Mouse (Mus musculus): ENCODE results near the gene Bcl9l. TPM values are rescaled to one million over a fixed set of nuclear protein-coding genes. Genes with fewer than 3 reads are reported as not detected.

Bcl9l gene
- polyA plus RNA-seq, 1 experiment from 2014 or later: 7.7 TPM

DNA sequence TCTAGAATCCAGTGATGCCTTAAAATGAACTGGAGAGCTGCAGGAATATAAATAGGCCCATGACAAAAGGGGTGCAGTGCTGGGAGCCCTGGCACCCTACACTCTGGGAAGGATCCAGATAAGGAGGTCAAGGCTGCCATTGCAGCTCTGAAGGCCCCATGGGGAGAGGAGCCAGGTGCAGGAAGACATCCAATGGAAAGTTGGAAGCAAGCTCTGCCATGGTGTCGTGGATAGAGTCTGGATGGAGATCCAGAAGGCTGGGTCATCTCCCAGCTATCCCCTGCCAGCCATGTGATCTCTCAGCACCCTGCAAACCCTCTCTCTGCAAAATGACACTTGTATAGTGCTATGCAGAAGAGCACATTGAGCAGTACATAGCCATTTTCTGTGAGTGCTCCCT is 8.3 kb upstream of the Bcl9l start:
- H3K4me3 ChIP-seq: no peak overlapping the region
- no peaks in the 10 kb centered on the region for H3K36me3 ChIP-seq (replicated peaks)
- no peak overlapping the region for H3K27ac ChIP-seq (replicated peaks)
- H3K4me1 ChIP-seq: peaks cover 21% of the 10 kb centered on the region
- H3K27me3 ChIP-seq (replicated peaks; ENCODE audit: low read depth, poor library complexity, severe bottlenecking): peaks cover 11% of the 10 kb centered on the region
- no peak for DNase-seq (ENCODE audit: low spot score)
- WGBS: 59% methylated on average over 1 of the region's 1 CpGs
- no peaks in the 10 kb centered on the region for H3K9me3 ChIP-seq

DNA sequence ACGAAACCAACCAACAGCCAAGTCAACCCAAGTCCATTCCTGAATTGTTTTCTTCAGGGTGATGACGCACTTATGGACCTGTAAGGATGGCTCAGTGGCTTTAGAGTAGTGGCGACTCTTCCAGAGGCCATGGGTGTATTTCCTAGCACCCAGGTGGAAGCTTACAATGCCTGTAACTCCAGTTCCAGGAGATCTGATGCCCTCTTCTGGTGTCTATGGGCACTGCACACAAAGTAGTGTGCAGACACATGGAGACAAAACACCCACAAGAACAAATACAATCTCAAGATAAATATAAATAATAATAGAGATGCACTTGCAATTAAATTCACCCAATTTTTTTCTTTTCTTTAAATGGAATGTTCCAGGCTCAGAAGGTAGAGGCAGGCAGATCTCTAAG is 6.7 kb upstream of the Bcl9l start:
- no peak overlapping the region for H3K4me3 ChIP-seq
- DNase-seq (ENCODE audit: low spot score): no peak
- no peaks in the 10 kb centered on the region for H3K9me3 ChIP-seq
- peaks cover 11% of the 10 kb centered on the region for H3K27me3 ChIP-seq (replicated peaks; ENCODE audit: low read depth, poor library complexity, severe bottlenecking)
- H3K27ac ChIP-seq (replicated peaks): no peak overlapping the region
- no peaks in the 10 kb centered on the region for H3K36me3 ChIP-seq (replicated peaks)
- peaks cover 32% of the 10 kb centered on the region for H3K4me1 ChIP-seq
- 94% methylated on average over 3 of the region's 3 CpGs for WGBS

DNA sequence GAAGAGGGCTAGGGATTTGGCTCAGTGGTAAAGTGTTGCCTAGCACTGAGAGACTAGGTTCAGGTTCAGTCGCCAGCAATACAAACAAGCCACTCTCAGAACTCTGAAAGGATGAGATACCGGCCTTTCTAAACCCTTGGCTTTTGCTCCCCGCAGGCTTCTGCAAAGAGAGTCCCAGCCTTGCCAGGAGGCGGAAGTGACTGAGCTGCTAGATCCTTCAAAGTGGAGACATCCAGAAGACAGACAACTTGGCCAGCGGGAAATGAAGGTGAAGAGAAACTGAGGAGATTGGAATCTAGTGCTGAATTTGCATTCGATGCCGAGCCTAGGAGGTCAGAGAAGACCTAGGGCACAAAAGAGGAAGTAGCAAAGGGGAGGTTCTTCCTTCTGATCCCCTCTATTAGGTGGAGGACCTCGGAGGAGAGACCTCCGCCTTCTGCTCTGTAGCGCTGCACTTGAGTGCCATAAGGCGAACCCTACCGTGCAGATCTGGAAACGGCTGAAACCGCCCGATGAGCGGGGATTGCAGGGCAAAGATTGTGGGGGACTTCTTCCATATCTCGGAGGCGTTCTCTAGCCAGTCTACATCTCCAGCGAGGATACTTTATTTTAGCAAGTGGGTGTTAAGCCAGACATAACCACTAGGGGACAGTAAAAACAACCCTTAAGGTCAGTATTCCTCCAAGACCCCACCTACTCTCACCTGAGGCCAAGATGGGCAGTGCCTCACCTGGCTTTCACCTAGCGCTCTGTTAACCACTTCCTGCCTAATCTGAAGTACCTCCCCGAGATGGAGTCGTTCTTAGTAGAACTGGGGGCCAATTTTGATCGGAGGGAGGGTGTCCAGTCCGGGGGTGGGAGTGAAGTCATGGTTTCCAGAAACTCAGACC is 5.0 kb upstream of the Bcl9l start:
- H3K4me1 ChIP-seq: peaks cover 44% of the 10 kb centered on the region
- H3K27me3 ChIP-seq (replicated peaks; ENCODE audit: low read depth, poor library complexity, severe bottlenecking): peaks cover 11% of the 10 kb centered on the region
- no peaks in the 10 kb centered on the region for H3K9me3 ChIP-seq
- peak overlapping the region; percentile 74 for H3K4me3 ChIP-seq
- H3K36me3 ChIP-seq (replicated peaks): no peaks in the 10 kb centered on the region
- peak; percentile 50 for DNase-seq (ENCODE audit: low spot score)
- 4% methylated on average over 24 of the region's 24 CpGs for WGBS
- H3K27ac ChIP-seq (replicated peaks): peak overlapping the region; percentile 96

DNA sequence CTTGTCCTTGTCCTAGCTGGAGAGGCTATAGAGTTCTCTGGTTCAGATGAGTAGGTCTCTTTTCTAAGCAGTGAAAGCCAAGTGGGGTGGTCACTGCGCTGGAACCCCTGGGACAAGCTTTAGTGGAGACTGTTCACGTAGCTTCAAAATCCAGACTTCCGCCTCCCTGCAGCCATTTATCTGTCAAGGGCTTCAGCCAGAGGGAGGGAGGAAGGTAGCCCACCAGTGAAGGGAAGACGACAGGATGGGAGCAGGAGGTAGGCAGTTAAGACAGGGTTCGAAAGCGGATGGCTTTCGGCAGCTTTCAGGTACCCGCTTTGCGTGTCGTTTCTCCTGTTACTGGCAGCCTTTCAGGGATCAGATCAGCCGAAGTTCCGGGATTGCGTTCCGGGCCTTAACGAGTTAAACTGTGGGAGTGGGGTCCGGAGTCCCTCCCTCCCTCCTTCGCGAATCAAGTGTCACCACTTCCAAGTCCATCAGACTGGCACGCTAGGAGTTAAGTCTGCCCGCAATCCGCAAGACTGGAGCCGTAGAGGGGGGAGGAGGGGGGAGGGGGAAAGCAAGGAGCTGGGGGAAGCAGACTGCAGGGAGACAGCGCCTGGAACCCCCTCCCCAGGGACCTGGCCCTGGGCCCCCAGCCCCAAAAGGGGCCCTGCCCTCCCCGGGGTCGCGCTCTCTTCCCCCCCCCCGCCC is 4.2 kb upstream of the Bcl9l start:
- H3K4me1 ChIP-seq: peaks cover 46% of the 10 kb centered on the region
- no peaks in the 10 kb centered on the region for H3K9me3 ChIP-seq
- H3K36me3 ChIP-seq (replicated peaks): no peaks in the 10 kb centered on the region
- peak overlapping the region; percentile 74 for H3K4me3 ChIP-seq
- peaks cover 11% of the 10 kb centered on the region for H3K27me3 ChIP-seq (replicated peaks; ENCODE audit: low read depth, poor library complexity, severe bottlenecking)
- DNase-seq (ENCODE audit: low spot score): peak; percentile 95
- H3K27ac ChIP-seq (replicated peaks): peak overlapping the region; percentile 96
- WGBS: under 1% methylated on average over 24 of the region's 27 CpGs

DNA sequence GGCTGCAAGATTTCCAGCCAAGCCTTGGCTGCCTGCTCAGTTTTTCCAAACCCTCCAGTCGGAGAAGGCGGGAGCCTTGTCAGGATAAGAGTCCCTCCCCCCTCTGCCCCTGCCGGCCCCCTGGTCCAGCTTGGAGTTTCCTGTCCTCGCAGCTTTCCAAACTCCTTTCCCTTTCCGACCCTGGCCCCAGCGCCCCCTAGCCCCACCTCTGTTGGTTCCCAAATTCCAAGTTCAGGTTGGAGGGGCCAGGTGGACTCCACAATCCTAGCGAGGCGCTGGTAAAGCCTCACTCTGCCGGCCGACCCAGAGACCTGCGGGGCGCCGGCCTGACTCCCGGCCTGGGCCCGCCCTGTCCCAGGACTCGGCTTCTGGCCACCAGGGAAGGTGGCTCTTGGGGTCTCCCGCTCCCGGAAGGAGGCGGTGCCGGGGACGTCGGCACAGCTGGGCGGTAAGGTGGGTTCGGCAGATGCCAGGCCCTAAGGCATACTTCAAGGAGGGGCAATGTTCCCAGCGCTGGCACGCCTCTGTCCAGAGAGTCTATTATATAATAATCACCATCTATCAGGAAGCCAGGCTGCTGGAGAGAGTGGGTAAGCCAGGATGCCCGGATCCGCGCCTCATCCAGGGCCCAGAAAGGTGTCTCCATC is 3.5 kb upstream of the Bcl9l start:
- H3K4me3 ChIP-seq: peak overlapping the region; percentile 74
- peaks cover 53% of the 10 kb centered on the region for H3K4me1 ChIP-seq
- H3K27me3 ChIP-seq (replicated peaks; ENCODE audit: low read depth, poor library complexity, severe bottlenecking): peaks cover 11% of the 10 kb centered on the region
- no peaks in the 10 kb centered on the region for H3K9me3 ChIP-seq
- peak overlapping the region; percentile 96 for H3K27ac ChIP-seq (replicated peaks)
- WGBS: under 1% methylated on average over 29 of the region's 29 CpGs
- H3K36me3 ChIP-seq (replicated peaks): no peaks in the 10 kb centered on the region
- peak; percentile 95 for DNase-seq (ENCODE audit: low spot score)

DNA sequence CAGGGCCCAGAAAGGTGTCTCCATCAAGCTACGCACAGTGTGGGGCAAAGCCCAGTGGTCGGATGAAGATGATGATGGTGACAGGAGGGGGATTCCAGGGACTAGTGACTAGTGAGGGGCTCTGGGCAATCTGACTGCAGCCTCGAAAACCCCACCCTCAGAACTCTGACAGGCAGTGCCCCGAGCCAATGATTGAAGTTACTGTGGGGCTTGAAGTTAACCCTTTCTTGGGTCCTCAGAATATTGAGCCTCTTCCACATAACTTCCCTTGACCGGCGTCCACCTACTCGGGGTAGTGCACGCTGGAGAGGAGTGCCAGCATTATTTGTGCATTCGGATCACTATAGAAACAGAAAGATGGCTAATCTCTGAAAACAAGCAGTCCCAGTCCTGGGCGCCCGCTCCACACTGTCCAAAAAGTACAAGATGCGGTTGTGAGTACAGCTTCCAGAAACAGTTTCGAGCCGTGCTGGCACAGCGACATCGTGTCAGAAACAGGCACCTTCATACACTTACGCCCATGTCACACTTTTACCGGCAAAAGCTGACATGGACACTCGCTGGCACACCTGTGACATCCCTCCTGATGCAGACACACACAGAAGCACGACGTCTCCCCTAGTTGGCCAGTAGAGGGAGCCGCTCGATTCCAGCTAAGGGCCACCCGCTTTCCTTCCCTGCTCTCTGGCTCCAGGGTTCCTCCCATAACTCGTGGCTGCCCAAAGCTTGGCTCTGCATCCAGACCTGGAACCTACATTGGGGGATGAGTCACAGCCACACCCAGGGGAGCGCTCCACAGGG is 2.8 kb upstream of the Bcl9l start:
- H3K4me3 ChIP-seq: peak overlapping the region; percentile 74
- peaks cover 11% of the 10 kb centered on the region for H3K27me3 ChIP-seq (replicated peaks; ENCODE audit: low read depth, poor library complexity, severe bottlenecking)
- peaks cover 61% of the 10 kb centered on the region for H3K4me1 ChIP-seq
- under 1% methylated on average over 26 of the region's 26 CpGs for WGBS
- H3K9me3 ChIP-seq: no peaks in the 10 kb centered on the region
- H3K27ac ChIP-seq (replicated peaks): peak overlapping the region; percentile 96
- no peaks in the 10 kb centered on the region for H3K36me3 ChIP-seq (replicated peaks)
- DNase-seq (ENCODE audit: low spot score): peak; percentile 87

DNA sequence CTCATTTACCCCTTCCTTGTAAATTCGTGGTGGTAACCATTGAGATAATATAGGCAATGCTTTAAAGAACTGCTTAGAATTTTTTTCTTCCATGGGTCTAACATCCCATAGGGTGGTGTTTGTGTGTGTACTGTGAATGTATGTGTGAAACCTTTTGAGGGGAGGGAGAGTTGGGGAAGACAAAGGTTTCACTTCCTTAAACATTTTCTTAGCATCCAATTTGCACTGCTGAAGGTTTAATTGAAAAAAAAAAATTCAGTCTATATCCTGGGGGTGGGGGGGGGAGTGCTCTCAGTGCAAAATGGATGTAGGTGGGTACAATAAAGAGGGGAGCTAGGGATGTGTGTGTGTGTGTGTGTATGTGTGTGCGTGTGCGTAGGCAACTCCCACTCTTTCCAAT is 513 bp upstream of the Bcl9l start:
- H3K27me3 ChIP-seq (replicated peaks; ENCODE audit: low read depth, poor library complexity, severe bottlenecking): peaks cover 3% of the 10 kb centered on the region; the same call in 1 of the 2 replicates
- peak overlapping the region; percentile 96 for H3K27ac ChIP-seq (replicated peaks)
- no peak for DNase-seq (ENCODE audit: low spot score)
- H3K4me1 ChIP-seq: peaks cover 83% of the 10 kb centered on the region
- 0 out of 2 replicates have a peak, but pooled peaks cover 7% of the 10 kb centered on the region for H3K36me3 ChIP-seq (replicated peaks)
- H3K4me3 ChIP-seq: peak overlapping the region; percentile 93
- H3K9me3 ChIP-seq: no peaks in the 10 kb centered on the region
- WGBS: 8% methylated on average over 3 of the region's 3 CpGs

DNA sequence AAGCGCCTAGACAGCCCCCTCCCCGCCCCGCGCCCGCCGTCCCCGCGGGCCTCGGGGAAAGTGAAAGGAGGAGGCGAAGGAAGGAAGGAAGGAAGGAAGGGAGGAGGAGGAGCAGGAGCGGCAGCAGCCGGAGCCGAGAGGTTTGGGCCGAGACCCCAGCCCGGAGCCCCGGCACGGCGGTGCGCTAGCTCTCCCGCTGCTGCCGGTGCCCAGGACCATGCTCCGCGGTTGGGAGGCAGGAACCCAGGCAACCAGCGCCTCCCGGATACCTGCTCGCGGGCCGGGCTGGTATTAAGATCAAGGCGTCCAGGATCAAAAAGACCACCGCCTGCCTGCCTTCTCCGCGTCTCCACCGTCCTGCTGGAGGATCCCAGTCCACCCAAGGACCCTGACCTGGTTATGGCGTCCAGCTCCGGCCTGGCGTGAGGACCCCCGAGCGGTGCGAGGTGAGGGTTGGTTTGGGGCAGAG is 450 bp downstream of the Bcl9l start:
- Histone ChIP-seq H3K36me3 (replicated peaks) (0 out of 2 replicates have a peak, but pooled peaks cover 7% of the 10 kb centered on the region), H3K27ac (replicated peaks) (peak overlapping the region; percentile 96), H3K4me3 (peak overlapping the region; percentile 93), H3K27me3 (replicated peaks; ENCODE audit: low read depth, poor library complexity, severe bottlenecking) (no peaks in the 10 kb centered on the region), H3K9me3 (no peaks in the 10 kb centered on the region), H3K4me1 (peaks cover 83% of the 10 kb centered on the region)
- under 1% methylated on average over 39 of the region's 39 CpGs for WGBS
- DNase-seq (ENCODE audit: low spot score): peak; percentile 47

DNA sequence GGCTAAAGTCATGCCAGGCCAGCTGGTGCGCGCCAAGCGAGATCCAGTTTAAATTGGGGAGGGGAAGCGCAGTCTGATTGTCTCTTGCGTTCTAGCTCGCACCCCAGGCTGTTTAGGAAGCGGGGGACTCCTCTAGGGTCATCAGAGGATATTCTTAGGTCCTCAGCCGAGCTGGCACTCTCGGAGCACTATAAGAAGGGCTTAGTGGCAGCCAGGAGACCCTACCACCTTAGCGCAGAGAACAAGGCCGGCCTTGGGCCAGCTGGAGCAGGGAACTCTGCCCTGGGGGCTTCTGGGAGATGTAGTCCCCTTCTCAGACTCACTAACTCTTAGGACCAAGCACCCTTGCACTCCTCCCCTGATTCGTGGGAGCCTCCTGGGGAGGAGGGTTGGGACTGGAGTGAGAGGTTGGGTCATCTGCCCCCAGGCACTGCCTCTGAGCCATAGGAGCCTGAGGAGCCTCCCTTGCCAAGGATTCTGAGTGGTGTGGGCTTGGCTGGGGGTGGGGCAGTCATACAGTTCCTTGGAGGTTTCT is 952 bp downstream of the Bcl9l start:
- Histone ChIP-seq H3K27ac (replicated peaks) (peak overlapping the region; percentile 96), H3K4me3 (peak overlapping the region; percentile 93), H3K36me3 (replicated peaks) (0 out of 2 replicates have a peak, but pooled peaks cover 7% of the 10 kb centered on the region), H3K9me3 (no peaks in the 10 kb centered on the region), H3K27me3 (replicated peaks; ENCODE audit: low read depth, poor library complexity, severe bottlenecking) (no peaks in the 10 kb centered on the region), H3K4me1 (peaks cover 83% of the 10 kb centered on the region)
- WGBS: under 1% methylated on average over 12 of the region's 12 CpGs
- DNase-seq (ENCODE audit: low spot score): peak; percentile 81

DNA sequence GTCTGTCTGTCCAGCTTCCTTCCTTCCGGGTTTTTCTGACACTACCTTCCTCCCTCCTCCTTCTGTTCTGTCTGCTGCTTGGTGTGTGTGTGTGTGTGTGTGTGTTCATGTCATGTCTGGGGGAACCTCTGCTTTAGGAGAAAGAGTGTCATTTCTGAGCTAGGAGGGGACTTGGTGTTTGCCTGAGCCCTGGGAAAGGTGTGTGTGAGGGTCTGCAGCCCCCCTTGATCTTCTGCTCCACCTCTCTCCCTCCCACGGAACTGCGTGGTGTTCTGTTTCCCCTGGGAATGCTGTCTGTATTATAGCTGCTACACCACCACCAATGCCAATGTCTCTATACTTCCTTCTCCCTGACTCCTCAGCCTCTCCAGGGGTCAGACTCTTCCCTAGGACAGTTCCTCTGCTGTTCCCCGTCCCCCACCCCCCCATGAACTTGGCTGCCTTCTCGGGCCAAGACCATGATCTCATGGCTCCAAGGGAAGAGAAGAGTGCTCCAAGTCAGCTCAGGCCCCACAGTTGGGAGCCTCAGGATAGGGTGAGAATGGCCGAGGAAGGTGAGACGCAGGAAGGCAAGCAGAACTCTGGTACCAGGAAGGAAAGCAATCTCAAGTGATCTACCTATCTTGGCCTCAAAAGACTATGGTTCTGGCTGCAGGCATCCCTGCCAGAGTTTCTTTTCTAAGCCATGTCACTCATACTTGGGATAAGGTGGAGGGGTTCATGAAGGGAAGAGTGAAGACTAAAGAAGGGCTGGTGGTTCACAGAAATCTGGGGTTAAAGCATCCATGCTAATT is 1.9 kb downstream of the Bcl9l start:
- Histone ChIP-seq H3K27ac (replicated peaks) (peak overlapping the region; percentile 96), H3K9me3 (no peaks in the 10 kb centered on the region), H3K27me3 (replicated peaks; ENCODE audit: low read depth, poor library complexity, severe bottlenecking) (no peaks in the 10 kb centered on the region), H3K4me3 (peak overlapping the region; percentile 93), H3K36me3 (replicated peaks) (0 out of 2 replicates have a peak, but pooled peaks cover 7% of the 10 kb centered on the region), H3K4me1 (peaks cover 85% of the 10 kb centered on the region)
- 31% methylated on average over 7 of the region's 7 CpGs for WGBS
- no peak for DNase-seq (ENCODE audit: low spot score)

DNA sequence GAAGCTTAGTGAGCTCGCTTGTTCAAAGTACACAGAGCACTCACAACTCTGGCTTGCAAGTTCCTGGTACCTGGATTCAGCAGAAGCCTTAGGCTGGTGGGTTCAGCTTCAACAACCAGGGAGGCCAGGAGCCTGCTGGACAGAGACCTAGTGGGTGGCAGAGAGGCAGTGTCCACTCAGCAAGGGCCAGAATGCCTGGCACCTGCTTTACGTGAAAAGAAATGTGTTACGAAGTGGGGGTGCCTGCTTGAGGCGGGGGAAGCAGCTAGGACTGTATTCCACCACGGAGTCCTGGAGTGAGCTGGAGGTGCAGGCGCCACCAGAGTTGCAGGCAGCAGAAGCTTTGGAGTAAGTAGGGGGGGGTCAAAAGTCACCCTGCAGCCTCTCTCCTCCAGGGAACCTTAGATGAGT is 2.5 kb downstream of the Bcl9l start:
- Histone ChIP-seq H3K36me3 (replicated peaks) (0 out of 2 replicates have a peak, but pooled peaks cover 7% of the 10 kb centered on the region), H3K4me1 (peaks cover 85% of the 10 kb centered on the region), H3K27ac (replicated peaks) (peak overlapping the region; percentile 96), H3K9me3 (no peaks in the 10 kb centered on the region), H3K4me3 (peak overlapping the region; percentile 93), H3K27me3 (replicated peaks; ENCODE audit: low read depth, poor library complexity, severe bottlenecking) (no peaks in the 10 kb centered on the region)
- WGBS: 30% methylated on average over 6 of the region's 6 CpGs
- no peak for DNase-seq (ENCODE audit: low spot score)
